Mouse (Mus musculus): ENCODE results near the gene Gria1. TPM values are rescaled to one million over a fixed set of nuclear protein-coding genes. Genes with fewer than 3 reads are reported as not detected.

The Gria1 gene
- 0.61 and 0.97 TPM in 2 replicates for polyA plus RNA-seq (2015; fragmentation: Nextera tagmentation; extraction: Ambion mirVana)

DNA sequence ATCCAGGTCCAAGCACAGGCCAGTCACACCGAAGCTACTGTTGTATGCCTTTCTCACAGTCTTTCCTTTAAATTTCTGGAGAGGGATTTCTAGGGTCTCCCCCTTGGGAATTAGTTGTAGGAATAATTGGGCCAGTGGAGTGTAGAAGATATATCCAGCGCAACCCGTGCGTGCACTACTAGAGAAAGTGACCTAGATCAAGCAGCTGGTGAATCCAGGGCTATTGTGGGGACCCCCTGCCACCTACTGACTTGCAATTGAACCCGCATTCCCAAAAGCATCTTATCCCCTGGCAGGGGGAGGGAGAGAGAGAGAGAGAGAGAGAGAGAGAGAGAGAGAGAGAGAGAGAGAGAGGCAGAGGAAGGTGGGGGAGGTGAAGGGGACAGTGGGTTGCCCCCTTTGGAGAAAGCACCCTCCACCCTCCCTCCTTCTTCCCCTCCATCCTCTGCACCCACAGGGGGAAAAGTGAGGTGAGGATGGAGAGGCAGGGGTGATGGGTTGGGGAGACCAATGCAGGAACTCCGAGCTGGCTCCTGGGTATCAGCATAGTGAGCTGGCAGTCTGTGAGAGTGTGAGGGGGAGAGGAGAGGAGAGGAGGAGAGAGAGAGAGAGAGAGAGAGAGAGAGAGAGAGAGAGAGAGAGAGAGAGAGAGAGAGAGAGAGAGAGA is at the start of gene Gria1:
TSS of gene Gria1 (plus strand) at position 364 of the 667 bp plus-strand sequence.
- Histone ChIP-seq H3K4me3 (0 out of 2 replicates have a peak within 1 kb of the TSS, but pooled peaks have one; percentile 3), H3K9me3 (no peaks in the 10 kb centered on the region), H3K9ac (no peak within 1 kb of the TSS), H3K27ac (no peak within 1 kb of the TSS), H3K27me3 (peaks cover 15% of the 10 kb centered on the region), H3K4me1 (no peaks in the 10 kb centered on the region), H3K4me2 (peak within 1 kb of the TSS; percentile 26; the same call in 1 of the 2 replicates), H3K36me3 (no peaks in the 10 kb centered on the region)
- no peak for ATAC-seq (ENCODE audit: borderline replicate concordance, extremely low read depth, low FRiP score, low TSS enrichment)
- WGBS, result 51% methylated on average over 6 of the region's 6 CpGs

DNA sequence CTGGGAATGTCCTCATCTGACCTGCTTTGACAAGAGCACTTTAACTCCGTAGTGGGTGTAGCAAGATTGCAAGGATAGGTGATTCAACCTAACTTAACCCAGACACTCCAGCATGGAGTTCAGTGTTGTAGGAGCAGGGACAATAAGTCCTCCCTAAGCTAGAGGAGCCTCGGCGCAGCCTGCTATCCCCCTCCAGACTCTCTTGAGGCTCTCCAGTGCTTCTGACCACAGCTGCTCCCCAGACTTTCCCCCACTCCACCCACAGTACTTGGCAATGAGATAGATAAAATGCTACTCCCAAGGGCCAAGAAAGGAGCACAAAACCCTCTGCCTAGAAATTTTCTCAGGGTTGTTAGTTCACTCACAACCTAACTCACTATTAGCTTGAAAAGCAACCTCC is 49.4 kb upstream of the Gria1 start:
- no peak for ATAC-seq (ENCODE audit: borderline replicate concordance, extremely low read depth, low FRiP score, low TSS enrichment)
- WGBS, result 82% methylated on average over 3 of the region's 3 CpGs

DNA sequence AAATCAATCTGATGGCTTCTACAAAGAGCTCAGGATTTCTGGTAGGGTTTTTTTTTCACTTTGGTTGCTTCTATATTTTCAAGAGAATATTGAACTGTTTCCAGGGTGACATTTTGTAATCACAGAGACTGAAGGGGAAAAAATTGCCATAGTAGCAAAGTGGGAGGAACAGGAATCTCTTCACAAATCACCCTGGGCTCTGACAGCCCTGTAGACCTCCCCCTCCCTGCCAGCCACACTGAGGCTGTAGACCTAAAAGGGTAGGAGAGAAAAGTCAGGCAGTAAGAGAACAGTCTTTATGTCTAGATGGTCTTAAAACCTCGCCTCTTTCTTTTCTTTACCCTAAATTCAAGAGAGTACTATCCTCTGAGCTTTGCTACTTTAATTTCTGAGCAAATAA is 38.4 kb upstream of the Gria1 start:
- 59% methylated on average over 1 of the region's 1 CpGs for WGBS
- no peaks in the 10 kb centered on the region for H3K36me3 ChIP-seq
- no peak for ATAC-seq (ENCODE audit: borderline replicate concordance, extremely low read depth, low FRiP score, low TSS enrichment)
- H3K4me2 ChIP-seq, result no peak overlapping the region
- no peak overlapping the region for H3K4me3 ChIP-seq
- no peak overlapping the region for H3K27ac ChIP-seq
- no peaks in the 10 kb centered on the region for H3K27me3 ChIP-seq
- H3K9me3 ChIP-seq, result no peaks in the 10 kb centered on the region
- no peak overlapping the region for H3K9ac ChIP-seq
- no peaks in the 10 kb centered on the region for H3K4me1 ChIP-seq

More for the DNA sequence above, 49.4 kb upstream of the Gria1 start:
- no peaks in the 10 kb centered on the region for H3K9me3 ChIP-seq
- H3K4me2 ChIP-seq, result no peak overlapping the region
- H3K9ac ChIP-seq, result no peak overlapping the region
- H3K27me3 ChIP-seq, result no peaks in the 10 kb centered on the region
- no peaks in the 10 kb centered on the region for H3K4me1 ChIP-seq
- H3K36me3 ChIP-seq, result no peaks in the 10 kb centered on the region
- no peak overlapping the region for H3K4me3 ChIP-seq
- H3K27ac ChIP-seq, result no peak overlapping the region

DNA sequence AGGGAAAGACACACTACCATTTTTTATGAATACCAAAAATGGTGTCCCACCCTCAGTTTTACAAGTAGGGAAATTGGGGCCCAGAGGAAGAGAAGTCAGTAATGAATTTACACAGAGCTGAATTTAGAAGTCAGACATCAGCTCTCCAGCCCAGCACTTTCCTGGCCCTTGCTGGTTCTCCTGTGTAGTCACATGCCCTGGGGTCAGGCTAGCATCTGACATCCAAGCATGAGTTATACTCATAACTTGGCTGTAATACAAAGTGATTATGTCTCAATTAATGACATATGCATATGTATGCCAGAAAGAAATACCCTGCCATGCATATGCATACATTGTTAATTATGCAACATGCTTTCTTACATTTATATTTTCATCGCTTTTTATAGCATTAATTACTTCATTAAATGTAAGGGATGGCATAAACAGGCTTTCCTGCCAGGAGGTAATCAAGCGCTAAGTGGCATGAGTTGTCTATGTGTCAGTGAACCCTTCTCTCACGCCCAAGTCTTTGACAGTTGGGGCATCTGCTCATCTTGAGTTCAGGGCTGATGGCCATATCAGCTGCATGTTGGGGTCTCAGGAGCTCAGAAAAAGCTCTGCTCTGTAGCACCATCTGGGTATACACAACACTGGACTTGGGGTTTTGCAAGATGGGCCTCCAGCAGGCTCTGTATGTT is 26.7 kb upstream of the Gria1 start:
- H3K27ac ChIP-seq, result no peak overlapping the region
- no peak overlapping the region for H3K4me3 ChIP-seq
- H3K36me3 ChIP-seq, result no peaks in the 10 kb centered on the region
- no peaks in the 10 kb centered on the region for H3K27me3 ChIP-seq
- 81% methylated on average over 3 of the region's 3 CpGs for WGBS
- no peak for ATAC-seq (ENCODE audit: borderline replicate concordance, extremely low read depth, low FRiP score, low TSS enrichment)
- H3K4me2 ChIP-seq, result no peak overlapping the region
- no peak overlapping the region for H3K9ac ChIP-seq
- no peaks in the 10 kb centered on the region for H3K9me3 ChIP-seq
- peaks cover 4% of the 10 kb centered on the region; the same call in 1 of the 2 replicates for H3K4me1 ChIP-seq

DNA sequence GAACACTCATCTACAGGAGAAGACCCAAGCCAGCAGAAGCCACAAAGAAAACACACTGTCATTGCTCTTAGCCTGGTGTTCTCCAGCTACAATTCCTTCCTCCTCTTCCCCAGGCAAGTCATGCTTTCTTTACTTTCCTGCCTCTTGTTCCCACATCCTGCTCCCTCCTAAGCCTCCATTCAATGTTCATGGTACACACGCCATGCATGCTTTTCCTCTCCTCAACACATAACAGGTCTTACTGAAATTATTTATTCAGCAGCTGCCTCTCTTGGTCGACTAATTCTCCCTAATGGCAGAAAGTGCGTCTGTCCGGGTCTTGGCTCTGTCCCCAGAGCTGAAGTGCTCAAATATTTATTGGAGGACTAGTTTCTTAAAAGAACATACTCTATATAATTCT is 25.7 kb upstream of the Gria1 start:
- Histone ChIP-seq H3K4me3 (no peak overlapping the region), H3K27me3 (no peaks in the 10 kb centered on the region), H3K9me3 (no peaks in the 10 kb centered on the region), H3K36me3 (no peaks in the 10 kb centered on the region), H3K4me2 (no peak overlapping the region), H3K4me1 (peaks cover 4% of the 10 kb centered on the region; the same call in 1 of the 2 replicates), H3K27ac (no peak overlapping the region), H3K9ac (no peak overlapping the region)
- 30% methylated on average over 4 of the region's 4 CpGs for WGBS
- no peak for ATAC-seq (ENCODE audit: borderline replicate concordance, extremely low read depth, low FRiP score, low TSS enrichment)

DNA sequence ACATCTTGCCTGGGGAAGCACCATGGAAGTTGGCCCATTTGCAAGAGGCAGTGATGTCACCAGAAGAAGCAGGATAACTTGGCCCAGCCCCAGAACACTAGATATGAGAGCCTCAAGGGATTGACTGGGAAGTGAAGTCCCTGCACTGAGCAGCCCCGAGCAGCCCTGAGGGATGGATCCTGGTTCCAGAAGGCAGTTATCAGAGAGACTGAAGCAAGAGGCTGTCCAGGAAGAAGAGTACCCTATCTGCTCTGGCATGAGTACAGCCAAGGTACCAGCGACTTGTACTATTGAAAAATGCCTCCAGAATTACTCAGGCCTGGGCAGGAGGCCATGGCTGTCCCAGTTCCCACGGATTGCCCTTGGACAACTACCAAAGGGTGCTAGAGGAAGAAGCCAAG is 11.6 kb upstream of the Gria1 start:
- Histone ChIP-seq H3K4me1 (no peaks in the 10 kb centered on the region), H3K27ac (no peak overlapping the region), H3K27me3 (no peaks in the 10 kb centered on the region), H3K36me3 (no peaks in the 10 kb centered on the region), H3K9me3 (no peaks in the 10 kb centered on the region), H3K4me3 (no peak overlapping the region), H3K4me2 (no peak overlapping the region), H3K9ac (no peak overlapping the region)
- 0 out of 2 replicates have a peak, but pooled peaks have one; percentile 31 for ATAC-seq (ENCODE audit: borderline replicate concordance, extremely low read depth, low FRiP score, low TSS enrichment)
- WGBS, result 53% methylated on average over 3 of the region's 3 CpGs

DNA sequence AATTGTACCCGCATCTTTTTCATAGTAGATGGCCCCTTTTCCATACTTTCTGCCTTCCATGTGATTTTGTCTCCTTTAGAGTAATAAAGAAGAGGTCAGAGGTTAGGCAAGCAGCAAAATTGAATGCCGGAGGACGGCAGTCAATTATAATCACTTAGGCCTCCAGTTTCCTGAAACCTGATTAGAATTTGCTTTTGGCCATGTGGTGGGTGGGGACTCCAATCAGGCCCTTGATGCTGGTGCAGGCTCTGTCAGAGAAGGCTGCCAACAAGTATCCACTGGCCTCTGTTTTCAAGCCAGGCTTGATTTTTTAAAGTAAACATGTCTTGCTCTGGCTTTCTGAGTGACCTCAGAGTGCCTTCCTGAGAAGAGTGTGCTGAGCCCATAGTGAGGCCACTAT is 6.6 kb upstream of the Gria1 start:
- no peaks in the 10 kb centered on the region for H3K4me1 ChIP-seq
- no peaks in the 10 kb centered on the region; the same call in 1 of the 2 replicates for H3K27me3 ChIP-seq
- no peak overlapping the region for H3K9ac ChIP-seq
- H3K4me3 ChIP-seq, result no peak overlapping the region
- H3K9me3 ChIP-seq, result no peaks in the 10 kb centered on the region
- no peaks in the 10 kb centered on the region for H3K36me3 ChIP-seq
- no peak overlapping the region for H3K27ac ChIP-seq
- no peak overlapping the region for H3K4me2 ChIP-seq
- ATAC-seq (ENCODE audit: borderline replicate concordance, extremely low read depth, low FRiP score, low TSS enrichment), result no peak
- WGBS, result 40% methylated on average over 3 of the region's 3 CpGs

DNA sequence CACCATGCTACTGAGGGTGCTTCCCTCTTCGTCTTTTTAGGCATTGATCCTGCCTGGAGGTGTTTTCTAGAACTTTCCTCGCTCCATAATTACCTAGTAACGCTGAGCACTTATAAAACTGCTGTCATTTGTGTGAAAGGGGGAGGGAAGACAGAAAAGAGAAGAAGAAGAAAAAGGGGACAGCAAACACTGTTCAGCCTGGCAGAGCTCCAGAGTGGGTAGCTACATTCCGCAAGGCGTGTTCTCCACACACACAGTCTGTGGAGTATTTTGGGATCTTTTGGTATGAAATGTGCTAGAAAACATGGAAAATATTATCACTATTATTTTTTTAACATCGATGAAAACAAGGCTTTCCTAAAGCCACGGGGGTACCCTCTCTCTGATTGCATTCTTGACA is 5.8 kb upstream of the Gria1 start:
- ATAC-seq (ENCODE audit: borderline replicate concordance, extremely low read depth, low FRiP score, low TSS enrichment), result no peak
- H3K4me1 ChIP-seq, result no peaks in the 10 kb centered on the region
- no peaks in the 10 kb centered on the region for H3K36me3 ChIP-seq
- no peaks in the 10 kb centered on the region; the same call in 1 of the 2 replicates for H3K27me3 ChIP-seq
- no peak overlapping the region for H3K4me3 ChIP-seq
- 66% methylated on average over 7 of the region's 7 CpGs for WGBS
- no peak overlapping the region for H3K4me2 ChIP-seq
- H3K9ac ChIP-seq, result no peak overlapping the region
- H3K27ac ChIP-seq, result no peak overlapping the region
- H3K9me3 ChIP-seq, result no peaks in the 10 kb centered on the region

DNA sequence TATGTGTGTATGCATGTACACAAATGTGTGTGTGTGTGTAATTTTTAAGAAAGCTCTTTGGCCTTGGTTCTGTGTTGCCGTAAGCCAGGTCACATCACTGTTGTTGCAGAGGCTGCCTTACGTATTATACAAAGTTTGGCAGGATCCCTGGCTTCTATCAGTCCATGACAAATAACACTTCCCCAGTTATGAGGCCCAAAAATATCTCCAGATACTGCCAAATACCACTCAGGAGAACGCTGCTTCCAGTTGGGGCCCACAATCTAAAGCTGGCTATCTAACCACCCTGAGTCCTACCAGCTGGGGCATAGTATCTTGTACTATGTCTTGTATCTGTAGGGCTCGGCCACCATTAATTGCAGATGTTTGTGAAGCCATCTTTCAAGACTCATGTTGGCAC is 3.4 kb upstream of the Gria1 start:
- no peak overlapping the region for H3K4me2 ChIP-seq
- H3K36me3 ChIP-seq, result no peaks in the 10 kb centered on the region
- H3K9me3 ChIP-seq, result no peaks in the 10 kb centered on the region
- no peak overlapping the region for H3K9ac ChIP-seq
- no peaks in the 10 kb centered on the region for H3K4me1 ChIP-seq
- H3K27ac ChIP-seq, result no peak overlapping the region
- no peak overlapping the region for H3K4me3 ChIP-seq
- ATAC-seq (ENCODE audit: borderline replicate concordance, extremely low read depth, low FRiP score, low TSS enrichment), result no peak
- peaks cover 15% of the 10 kb centered on the region for H3K27me3 ChIP-seq
- 58% methylated on average over 4 of the region's 4 CpGs for WGBS

DNA sequence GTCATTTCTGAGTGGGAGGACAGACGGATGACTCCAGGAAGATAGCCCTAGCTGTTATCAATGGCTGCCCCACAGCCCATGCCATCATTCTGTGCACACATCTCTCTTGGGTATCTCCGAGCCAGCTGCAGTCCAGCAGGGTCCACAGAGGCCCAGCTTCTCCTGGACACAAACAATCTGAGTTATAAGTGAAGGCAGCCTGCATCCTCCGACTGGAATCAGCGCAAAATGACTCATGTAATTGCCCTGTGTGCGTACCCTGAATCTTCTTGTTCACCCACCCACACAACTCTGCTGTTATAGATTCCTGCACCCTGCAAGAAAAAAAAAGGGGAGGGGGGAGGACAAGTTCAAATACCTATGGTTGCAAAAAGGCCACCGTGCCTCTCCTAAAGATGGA is 576 bp upstream of the Gria1 start:
- no peaks in the 10 kb centered on the region for H3K4me1 ChIP-seq
- no peak for ATAC-seq (ENCODE audit: borderline replicate concordance, extremely low read depth, low FRiP score, low TSS enrichment)
- WGBS, result 75% methylated on average over 6 of the region's 6 CpGs

DNA sequence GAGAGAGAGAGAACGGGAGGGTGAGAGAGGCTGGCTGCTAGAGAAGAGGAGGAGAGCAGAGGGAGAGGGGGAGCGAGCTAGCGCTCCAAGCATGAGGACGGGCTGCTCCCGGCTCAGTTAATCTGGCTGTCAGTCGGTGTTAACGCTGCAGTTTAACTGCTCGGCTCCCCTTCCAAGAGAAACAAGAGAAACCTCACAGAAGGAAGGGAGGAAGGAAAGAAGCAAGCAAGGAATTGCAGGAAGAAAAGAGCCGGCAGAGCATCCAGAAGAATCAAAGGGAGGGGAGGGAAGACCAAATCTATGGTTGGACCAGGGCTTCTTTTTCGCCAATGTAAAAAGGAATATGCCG is 478 bp downstream of the Gria1 start:
- peaks cover 15% of the 10 kb centered on the region for H3K27me3 ChIP-seq
- H3K4me3 ChIP-seq, result 0 out of 2 replicates have a peak overlapping the region, but pooled peaks have one; percentile 3
- no peaks in the 10 kb centered on the region for H3K9me3 ChIP-seq
- peak overlapping the region; percentile 26; the same call in 1 of the 2 replicates for H3K4me2 ChIP-seq
- H3K36me3 ChIP-seq, result no peaks in the 10 kb centered on the region
- ATAC-seq (ENCODE audit: borderline replicate concordance, extremely low read depth, low FRiP score, low TSS enrichment), result no peak
- H3K9ac ChIP-seq, result no peak overlapping the region
- H3K4me1 ChIP-seq, result no peaks in the 10 kb centered on the region
- 7% methylated on average over 11 of the region's 11 CpGs for WGBS
- H3K27ac ChIP-seq, result no peak overlapping the region

More for the DNA sequence above, 576 bp upstream of the Gria1 start:
- Histone ChIP-seq H3K4me2 (no peak overlapping the region), H3K9ac (no peak overlapping the region), H3K4me3 (no peak overlapping the region), H3K36me3 (no peaks in the 10 kb centered on the region), H3K27ac (no peak overlapping the region), H3K9me3 (no peaks in the 10 kb centered on the region), H3K27me3 (peaks cover 15% of the 10 kb centered on the region)

DNA sequence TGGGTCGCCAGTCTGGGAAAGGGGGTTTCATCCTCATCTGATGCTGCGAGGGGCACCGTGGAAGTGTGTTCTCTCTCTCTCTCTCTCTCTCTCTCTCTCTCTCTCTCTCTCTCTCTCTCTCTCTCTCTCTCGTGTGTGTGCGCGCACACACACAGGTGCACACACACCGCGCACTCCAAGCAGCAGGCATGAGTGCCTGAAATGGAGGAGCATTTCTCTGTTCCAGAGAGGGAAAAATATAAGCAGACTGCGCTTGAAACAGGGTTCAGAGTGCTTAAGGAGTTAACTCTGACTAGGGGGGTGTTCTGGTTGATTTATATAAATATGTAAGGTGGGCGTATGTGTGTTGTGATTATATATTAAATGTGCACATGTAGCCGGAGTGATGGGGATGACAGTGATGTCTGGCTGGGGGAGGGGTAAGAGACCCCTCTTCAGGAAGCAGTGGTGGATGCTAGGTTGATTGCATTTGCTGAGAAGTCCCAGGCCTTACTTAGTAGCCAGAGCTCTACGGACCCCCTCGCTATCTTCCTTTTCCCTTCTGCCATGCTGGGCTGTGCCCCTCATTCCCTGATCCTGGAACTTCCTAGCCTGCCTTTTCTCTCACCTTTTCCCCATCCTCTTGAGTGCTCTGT is 1.2 kb downstream of the Gria1 start:
- H3K4me2 ChIP-seq, result no peak overlapping the region
- H3K4me1 ChIP-seq, result no peaks in the 10 kb centered on the region
- H3K36me3 ChIP-seq, result no peaks in the 10 kb centered on the region
- ATAC-seq (ENCODE audit: borderline replicate concordance, extremely low read depth, low FRiP score, low TSS enrichment), result no peak
- no peak overlapping the region for H3K4me3 ChIP-seq
- no peaks in the 10 kb centered on the region for H3K9me3 ChIP-seq
- H3K27me3 ChIP-seq, result peaks cover 15% of the 10 kb centered on the region
- WGBS, result 47% methylated on average over 13 of the region's 13 CpGs
- no peak overlapping the region for H3K9ac ChIP-seq
- no peak overlapping the region for H3K27ac ChIP-seq
